Mouse (Mus musculus) lung, embryonic 16.5 days (tissue): ENCODE results near the gene Emc3. TPM values are rescaled to one million over a fixed set of nuclear protein-coding genes. Genes with fewer than 3 reads are reported as not detected.

Experiments used
- ATAC-seq: fragments of 200-750 bp; cut with Nextera tagmentation; 2 replicates; pipeline ENCODE4 v1.8.0; 2017; ENCODE audit warnings: low read depth, mild to moderate bottlenecking, moderate library complexity
- H3K27ac ChIP-seq: fragments of 300-500 bp; sonication (generic); 2 replicates; pipeline ENCODE4 v1.5.1; 2014; ENCODE audit warnings: mild to moderate bottlenecking, control low read depth, low read length
- H3K27me3 ChIP-seq: fragments of 300-500 bp; sonication (generic); 2 replicates; pipeline ENCODE4 v1.6.1; 2014; ENCODE audit warnings: low read depth, low read length, mixed read lengths; ENCODE audit not compliant: control insufficient read depth, insufficient read depth
- H3K36me3 ChIP-seq: fragments of 300-500 bp; sonication (generic); 2 replicates; pipeline ENCODE4 v1.6.1; 2014; ENCODE audit warnings: low read length; ENCODE audit not compliant: control insufficient read depth, insufficient read depth
- H3K4me1 ChIP-seq: fragments of 300-500 bp; sonication (generic); replicated peaks from 2 replicates; pipeline ENCODE4 v1.6.1; 2014; ENCODE audit warnings: low read length, mixed read lengths; ENCODE audit not compliant: control insufficient read depth, insufficient read depth
- H3K4me2 ChIP-seq: fragments of 300-500 bp; sonication (generic); 2 replicates; pipeline ENCODE4 v1.6.1; 2014; ENCODE audit warnings: low read depth, low read length, control low read depth
- H3K4me3 ChIP-seq: fragments of 300-500 bp; sonication (generic); 2 replicates; pipeline ENCODE4 v1.5.1; 2014; ENCODE audit warnings: mild to moderate bottlenecking, low read length, control low read depth
- H3K9ac ChIP-seq: fragments of 300-500 bp; sonication (generic); 2 replicates; pipeline ENCODE4 v1.6.1; 2014; ENCODE audit warnings: low read length, control low read depth
- H3K9me3 ChIP-seq: fragments of 300-500 bp; sonication (generic); 2 replicates; pipeline ENCODE4 v1.6.1; 2016; ENCODE audit warnings: low read length; ENCODE audit not compliant: control insufficient read depth
- WGBS: fragments of 180-500 bp; shearing (Covaris S2); extraction: QIAGEN DNeasy Blood & Tissue Kit; methylation state at CpG from one replicate; pipeline ENCODE4 v1.1.7; 2014; 5-methylcytosine and 5-hydroxymethylcytosine counted together
- microRNA-seq: library from miRNA; unstranded; fragments of <30 nt; microRNA quantifications from one replicate; pipeline ENCODE4, GENCODE M21; 2016
- polyA plus RNA-seq: library from polyadenylated mRNA; unstranded; fragments of >200 nt; fragmentation: Nextera tagmentation; extraction: Ambion mirVana; gene quantifications from 2 replicates; pipeline ENCODE4 v1.2.1, GENCODE M21; 2015

Emc3 gene
- polyA plus RNA-seq, 1 experiment from 2014 or later = 108 TPM

DNA sequence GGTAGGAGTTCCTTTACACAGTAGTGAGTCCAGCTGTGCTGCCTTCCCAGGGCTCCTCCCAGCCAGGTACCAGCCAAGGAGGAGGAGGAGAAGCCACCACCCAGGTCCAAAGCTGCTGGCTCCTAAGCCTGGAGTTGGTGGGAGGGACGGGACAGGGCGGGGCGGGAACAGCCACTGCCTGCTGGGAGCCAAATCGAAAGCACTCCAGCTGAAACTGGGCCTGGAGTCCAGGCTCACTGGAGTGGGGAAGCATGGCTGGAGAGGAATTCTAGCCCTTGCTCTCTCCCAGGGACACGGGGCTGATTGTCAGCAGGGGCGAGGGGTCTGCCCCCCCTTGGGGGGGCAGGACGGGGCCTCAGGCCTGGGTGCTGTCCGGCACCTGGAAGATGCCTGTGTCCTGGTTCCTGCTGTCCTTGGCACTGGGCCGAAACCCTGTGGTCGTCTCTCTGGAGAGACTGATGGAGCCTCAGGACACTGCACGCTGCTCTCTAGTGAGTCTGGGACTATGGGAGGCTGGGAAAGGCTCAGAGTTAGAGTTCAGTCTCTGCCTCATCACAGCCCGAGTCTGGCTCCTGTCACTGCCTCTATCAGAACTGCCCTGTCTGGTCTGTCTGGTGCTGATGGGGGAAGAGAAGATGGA, 60.0 kb downstream of the Emc3 start, which contains the start of gene Il17rc:
Gene Il17rc, plus strand, starts transcription at position 131 of the 640 bp plus-strand sequence.
- peaks cover 21% of the 10 kb centered on the region for H3K4me1 ChIP-seq
- H3K4me3 ChIP-seq = peak within 1 kb of the TSS; percentile 51
- no peaks in the 10 kb centered on the region for H3K9me3 ChIP-seq
- H3K4me2 ChIP-seq = peak within 1 kb of the TSS; percentile 73
- H3K36me3 ChIP-seq = no peaks in the 10 kb centered on the region
- WGBS = 20% methylated on average over 12 of the region's 12 CpGs
- peak; percentile 77 for ATAC-seq
- no peaks in the 10 kb centered on the region; the same call in 1 of the 2 replicates for H3K27me3 ChIP-seq
- H3K9ac ChIP-seq = peak within 1 kb of the TSS; percentile 76
- peak within 1 kb of the TSS; percentile 83 for H3K27ac ChIP-seq

DNA sequence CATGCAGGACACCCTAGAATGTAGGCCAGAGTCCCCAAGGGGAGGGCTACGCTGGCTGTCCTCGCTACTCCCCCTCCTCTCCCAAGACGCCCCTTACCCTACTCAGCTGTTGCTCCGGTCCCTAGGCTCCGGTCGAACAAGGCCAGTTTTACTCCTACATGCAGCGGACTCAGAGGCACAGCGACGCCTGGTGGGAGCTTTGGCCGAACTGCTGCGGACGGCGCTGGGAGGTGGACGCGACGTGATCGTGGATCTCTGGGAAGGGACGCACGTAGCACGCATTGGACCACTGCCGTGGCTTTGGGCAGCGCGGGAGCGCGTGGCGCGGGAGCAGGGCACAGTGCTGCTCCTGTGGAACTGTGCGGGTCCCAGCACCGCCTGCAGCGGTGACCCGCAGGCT, 62.0 kb downstream of the Emc3 start:
- peak; percentile 70 for ATAC-seq
- H3K4me2 ChIP-seq = peak overlapping the region; percentile 64
- H3K4me3 ChIP-seq = peak overlapping the region; percentile 40
- H3K27me3 ChIP-seq = no peaks in the 10 kb centered on the region; the same call in 1 of the 2 replicates
- 1% methylated on average over 31 of the region's 31 CpGs for WGBS
- peak overlapping the region; percentile 40 for H3K9ac ChIP-seq
- peaks cover 21% of the 10 kb centered on the region for H3K4me1 ChIP-seq
- no peak overlapping the region for H3K27ac ChIP-seq
- no peaks in the 10 kb centered on the region for H3K9me3 ChIP-seq
- H3K36me3 ChIP-seq = no peaks in the 10 kb centered on the region

DNA sequence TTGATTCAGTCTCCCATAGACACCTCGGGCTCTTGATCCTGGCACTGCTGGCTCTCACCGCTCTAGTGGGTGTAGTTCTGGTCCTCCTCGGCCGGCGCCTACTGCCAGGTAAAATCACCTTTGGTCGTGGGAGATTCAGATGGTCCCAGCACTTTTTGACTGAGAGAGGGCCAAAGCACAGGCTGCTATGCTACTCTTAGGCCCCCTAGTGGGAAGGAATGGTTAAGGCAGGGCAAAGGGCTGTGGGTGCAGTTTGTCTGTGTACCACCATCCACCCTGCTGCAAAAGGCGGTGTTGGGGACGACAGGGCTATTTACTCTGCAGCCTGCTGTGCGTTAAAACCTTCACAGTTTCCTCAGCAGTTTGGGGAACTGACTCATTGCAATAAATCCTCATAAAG, 62.4 kb downstream of the Emc3 start:
- no peak overlapping the region for H3K27ac ChIP-seq
- H3K4me3 ChIP-seq = peak overlapping the region; percentile 40
- no peaks in the 10 kb centered on the region; the same call in 1 of the 2 replicates for H3K27me3 ChIP-seq
- H3K36me3 ChIP-seq = no peaks in the 10 kb centered on the region
- no peaks in the 10 kb centered on the region for H3K9me3 ChIP-seq
- H3K4me2 ChIP-seq = peak overlapping the region; percentile 64
- peak; percentile 51 for ATAC-seq
- 8% methylated on average over 9 of the region's 9 CpGs for WGBS
- H3K4me1 ChIP-seq = peaks cover 21% of the 10 kb centered on the region
- peak overlapping the region; percentile 40 for H3K9ac ChIP-seq

DNA sequence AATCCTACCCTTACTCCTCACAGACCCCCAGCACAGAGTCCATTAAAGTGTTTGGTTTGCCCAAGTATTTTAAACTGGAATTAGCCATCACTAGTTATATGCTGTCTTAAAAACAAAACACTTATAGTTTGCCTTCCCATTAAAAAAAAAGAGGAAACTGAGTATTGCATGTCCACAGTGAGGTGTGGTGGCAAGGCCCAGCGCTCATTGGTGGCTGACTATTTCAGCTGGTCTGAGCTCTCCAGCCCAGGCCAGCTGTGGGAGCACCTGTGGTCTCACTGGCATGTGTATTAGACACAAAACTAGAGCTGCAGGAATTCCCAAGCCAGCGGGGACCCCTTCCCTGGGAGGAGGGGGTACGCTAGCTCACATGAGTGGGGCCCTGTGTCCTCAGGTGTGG, 62.9 kb downstream of the Emc3 start:
- no peak overlapping the region for H3K27ac ChIP-seq
- WGBS = 62% methylated on average over 3 of the region's 3 CpGs
- no peak for ATAC-seq
- no peak overlapping the region for H3K4me2 ChIP-seq
- H3K9ac ChIP-seq = no peak overlapping the region
- H3K4me1 ChIP-seq = peaks cover 21% of the 10 kb centered on the region
- H3K4me3 ChIP-seq = no peak overlapping the region
- H3K27me3 ChIP-seq = no peaks in the 10 kb centered on the region; the same call in 1 of the 2 replicates
- no peaks in the 10 kb centered on the region for H3K36me3 ChIP-seq
- H3K9me3 ChIP-seq = no peaks in the 10 kb centered on the region

DNA sequence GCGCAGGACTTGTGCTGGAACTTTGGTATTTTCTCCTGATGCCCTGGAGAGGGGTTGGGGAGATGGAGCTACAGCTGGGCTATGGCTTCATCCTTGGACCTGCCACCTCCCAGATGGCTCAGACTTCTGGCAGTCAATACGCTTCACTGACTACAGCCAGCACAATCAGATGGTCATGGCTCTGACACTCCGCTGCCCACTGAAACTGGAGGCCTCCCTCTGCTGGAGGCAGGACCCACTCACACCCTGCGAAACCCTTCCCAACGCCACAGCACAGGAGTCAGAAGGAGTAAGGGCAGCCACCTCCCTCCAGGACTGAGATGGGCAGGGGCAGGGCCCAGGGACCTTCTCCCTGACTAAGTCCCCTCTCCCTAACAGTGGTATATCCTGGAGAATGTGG, 65.8 kb downstream of the Emc3 start:
- ATAC-seq = peak; percentile 8; the same call in 1 of the 2 replicates

More for the DNA sequence above, 65.8 kb downstream of the Emc3 start:
- Histone ChIP-seq H3K27ac (no peak overlapping the region), H3K4me3 (no peak overlapping the region), H3K9me3 (no peaks in the 10 kb centered on the region), H3K4me2 (no peak overlapping the region), H3K27me3 (no peaks in the 10 kb centered on the region; the same call in 1 of the 2 replicates), H3K9ac (no peak overlapping the region), H3K4me1 (peaks cover 10% of the 10 kb centered on the region), H3K36me3 (no peaks in the 10 kb centered on the region)
- 61% methylated on average over 5 of the region's 5 CpGs for WGBS

Small RNAs within 50 kb of the gene (microRNA-seq; reads per million reads assigned to microRNA genes)
- not detected for gene Gm23365

Other genes starting within 250 kb of the Emc3 start
- gene Cpne9, start 249.3 kb downstream of the Emc3 start, polyA plus RNA-seq = 0.10 TPM in 1 of 2 replicates, not detected in the other
- 16.6 and 19.1 TPM in 2 replicates for gene Brpf1, start 224.5 kb downstream of the Emc3 start, polyA plus RNA-seq
- 16.1 and 17.6 TPM in 2 replicates for gene Ogg1, start 204.7 kb downstream of the Emc3 start, polyA plus RNA-seq
- gene Camk1, start 187.7 kb downstream of the Emc3 start, polyA plus RNA-seq = 105 and 109 TPM in 2 replicates
- 52.6 and 54.3 TPM in 2 replicates for gene Tada3, start 153.8 kb downstream of the Emc3 start, polyA plus RNA-seq
- 384 and 398 TPM in 2 replicates for gene Arpc4, start 153.5 kb downstream of the Emc3 start, polyA plus RNA-seq
- gene Ttll3, start 142.4 kb downstream of the Emc3 start, polyA plus RNA-seq = 4.8 and 7.3 TPM in 2 replicates
- gene Rpusd3, start 112.3 kb downstream of the Emc3 start, polyA plus RNA-seq = 18.0 and 21.5 TPM in 2 replicates
- 0.49 TPM in 1 of 2 replicates, not detected in the other for gene Cidec, start 95.9 kb downstream of the Emc3 start, polyA plus RNA-seq
- 72.7 and 74.0 TPM in 2 replicates for gene Jagn1, start 89.1 kb downstream of the Emc3 start, polyA plus RNA-seq
- 25.8 and 28.2 TPM in 2 replicates for gene Il17re, start 73.2 kb downstream of the Emc3 start, polyA plus RNA-seq
- 26.7 and 28.3 TPM in 2 replicates for gene Il17rc, start 60.2 kb downstream of the Emc3 start, polyA plus RNA-seq
- 32.5 and 37.7 TPM in 2 replicates for gene Creld1, start 48.4 kb downstream of the Emc3 start, polyA plus RNA-seq
- 0.11 and 0.19 TPM in 2 replicates for gene Prrt3, start 29.7 kb downstream of the Emc3 start, polyA plus RNA-seq
- gene Fancd2, start within 50 bp of the Emc3 start, polyA plus RNA-seq = 12.9 and 13.0 TPM in 2 replicates
- gene Fancd2os, start 69.1 kb upstream of the Emc3 start, polyA plus RNA-seq = 0.15 and 0.21 TPM in 2 replicates
- 218 and 226 TPM in 2 replicates for gene Brk1, start 73.1 kb upstream of the Emc3 start, polyA plus RNA-seq
- 36.1 and 38.7 TPM in 2 replicates for gene Vhl, start 92.3 kb upstream of the Emc3 start, polyA plus RNA-seq
- 6.3 and 7.4 TPM in 2 replicates for gene Irak2, start 106.8 kb upstream of the Emc3 start, polyA plus RNA-seq
- gene Tatdn2, start 165.4 kb upstream of the Emc3 start, polyA plus RNA-seq = 0.46 and 0.60 TPM in 2 replicates
- not detected in 2 replicates for gene Ghrl, start 188.2 kb upstream of the Emc3 start, polyA plus RNA-seq
- gene Sec13, start 209.1 kb upstream of the Emc3 start, polyA plus RNA-seq = 239 and 242 TPM in 2 replicates